Mouse (Mus musculus): ENCODE data around the gene Abhd8. TPM values are rescaled to one million over a fixed set of nuclear protein-coding genes. Genes with fewer than 3 reads are reported as not detected.
"Not testable (repeated sequence)": the region's sequence is repeated elsewhere in the genome, so short reads cannot be mapped to it uniquely, and the experiment has no call there.

Abhd8 gene
- polyA plus RNA-seq, 1 experiment from 2014 or later: 88.4 TPM

- WGBS: 1% methylated on average over 7 of the region's 7 CpGs
- H3K9me3 ChIP-seq: no peaks in the 10 kb centered on the region
Observed at GRCm38 (mm10) chr8:71441404-71441803, 22.1 kb downstream of the Abhd8 start.

GRCm38 (mm10) chr8:71437041-71437440 is 26.4 kb downstream of the Abhd8 start:
- WGBS: 55% methylated on average over 3 of the region's 3 CpGs
- Histone ChIP-seq H3K27me3 (ENCODE audit: insufficient read depth, poor library complexity, severe bottlenecking) (peaks cover 2% of the 10 kb centered on the region; the same call in 1 of the 2 replicates), H3K4me3 (no peak overlapping the region), H3K36me3 (no peaks in the 10 kb centered on the region), H3K4me1 (replicated peaks) (no peaks in the 10 kb centered on the region), H3K9me3 (peaks cover 3% of the 10 kb centered on the region; the same call in 1 of the 2 replicates), H3K27ac (no peak overlapping the region)
- no peak for DNase-seq (ENCODE audit: low spot score)

More at GRCm38 (mm10) chr8:71441404-71441803, 22.1 kb downstream of the Abhd8 start:
- DNase-seq (ENCODE audit: low spot score): peak; percentile 45
- H3K27ac ChIP-seq: no peak overlapping the region
- no peaks in the 10 kb centered on the region for H3K4me1 ChIP-seq (replicated peaks)
- no peaks in the 10 kb centered on the region for H3K36me3 ChIP-seq
- H3K4me3 ChIP-seq: no peak overlapping the region
- H3K27me3 ChIP-seq (ENCODE audit: insufficient read depth, poor library complexity, severe bottlenecking): peaks cover 5% of the 10 kb centered on the region; the same call in 1 of the 2 replicates

GRCm38 (mm10) chr8:71432935-71433334 is 30.5 kb downstream of the Abhd8 start:
- not testable (repeated sequence) for H3K27ac ChIP-seq; H3K36me3 ChIP-seq; H3K4me1 ChIP-seq (replicated peaks); H3K27me3 ChIP-seq (ENCODE audit: insufficient read depth, poor library complexity, severe bottlenecking); H3K4me3 ChIP-seq; H3K9me3 ChIP-seq; DNase-seq (ENCODE audit: low spot score)
- 85% methylated on average over 1 of the region's 1 CpGs for WGBS

GRCm38 (mm10) chr8:71422121-71422520 is 41.3 kb downstream of the Abhd8 start:
- H3K9me3 ChIP-seq: peaks cover 8% of the 10 kb centered on the region; the same call in 1 of the 2 replicates
- no peak overlapping the region for H3K27ac ChIP-seq
- no peak overlapping the region for H3K4me3 ChIP-seq
- no peak for DNase-seq (ENCODE audit: low spot score)
- no peaks in the 10 kb centered on the region for H3K4me1 ChIP-seq (replicated peaks)
- no peaks in the 10 kb centered on the region for H3K27me3 ChIP-seq (ENCODE audit: insufficient read depth, poor library complexity, severe bottlenecking)
- no peaks in the 10 kb centered on the region for H3K36me3 ChIP-seq

GRCm38 (mm10) chr8:71411535-71412273 is 51.8 kb downstream of the Abhd8 start:
- Histone ChIP-seq H3K4me1 (replicated peaks) (peaks cover 20% of the 10 kb centered on the region), H3K36me3 (peaks cover 35% of the 10 kb centered on the region), H3K27ac (no peak overlapping the region), H3K9me3 (no peaks in the 10 kb centered on the region), H3K4me3 (no peak overlapping the region), H3K27me3 (ENCODE audit: insufficient read depth, poor library complexity, severe bottlenecking) (no peaks in the 10 kb centered on the region)
- 43% methylated on average over 11 of the region's 11 CpGs for WGBS
- DNase-seq (ENCODE audit: low spot score): no peak

GRCm38 (mm10) chr8:71408231-71408630 is 55.2 kb downstream of the Abhd8 start:
- H3K9me3 ChIP-seq: no peaks in the 10 kb centered on the region
- H3K27ac ChIP-seq: no peak overlapping the region
- no peak overlapping the region for H3K4me3 ChIP-seq
- peaks cover 46% of the 10 kb centered on the region for H3K4me1 ChIP-seq (replicated peaks)
- no peaks in the 10 kb centered on the region for H3K27me3 ChIP-seq (ENCODE audit: insufficient read depth, poor library complexity, severe bottlenecking)
- 92% methylated on average over 4 of the region's 4 CpGs for WGBS
- peaks cover 44% of the 10 kb centered on the region for H3K36me3 ChIP-seq
- DNase-seq (ENCODE audit: low spot score): no peak

GRCm38 (mm10) chr8:71407441-71407840 is 56.0 kb downstream of the Abhd8 start:
- Histone ChIP-seq H3K4me3 (peak overlapping the region; percentile 93), H3K27me3 (ENCODE audit: insufficient read depth, poor library complexity, severe bottlenecking) (no peaks in the 10 kb centered on the region), H3K27ac (no peak overlapping the region), H3K4me1 (replicated peaks) (peaks cover 46% of the 10 kb centered on the region), H3K9me3 (no peaks in the 10 kb centered on the region), H3K36me3 (peaks cover 52% of the 10 kb centered on the region)
- DNase-seq (ENCODE audit: low spot score): no peak
- 92% methylated on average over 14 of the region's 14 CpGs for WGBS

Other genes starting within 250 kb of the Abhd8 start
- 24.1 and 25.4 TPM in 2 replicates for gene Myo9b, start 190.9 kb downstream of the Abhd8 start, polyA plus RNA-seq (2016; fragmentation: Nextera tagmentation; extraction: Ambion mirVana)
- 59.1 and 61.9 TPM in 2 replicates for gene Haus8, start 190.7 kb downstream of the Abhd8 start, polyA plus RNA-seq (2016; fragmentation: Nextera tagmentation; extraction: Ambion mirVana)
- gene Use1, start 96.8 kb downstream of the Abhd8 start, polyA plus RNA-seq (2016; fragmentation: Nextera tagmentation; extraction: Ambion mirVana): 74.4 and 84.6 TPM in 2 replicates
- gene Ocel1, start 92.4 kb downstream of the Abhd8 start, polyA plus RNA-seq (2016; fragmentation: Nextera tagmentation; extraction: Ambion mirVana): 7.5 and 8.1 TPM in 2 replicates
- 125 and 139 TPM in 2 replicates for gene Nr2f6, start 81.7 kb downstream of the Abhd8 start, polyA plus RNA-seq (2016; fragmentation: Nextera tagmentation; extraction: Ambion mirVana)
- gene Ushbp1, start 67.9 kb downstream of the Abhd8 start, polyA plus RNA-seq (2016; fragmentation: Nextera tagmentation; extraction: Ambion mirVana): 5.8 and 7.2 TPM in 2 replicates
- 112 and 121 TPM in 2 replicates for gene Babam1, start 66.8 kb downstream of the Abhd8 start, polyA plus RNA-seq (2016; fragmentation: Nextera tagmentation; extraction: Ambion mirVana)
- 35.2 and 56.1 TPM in 2 replicates for gene Ankle1, start 57.6 kb downstream of the Abhd8 start, polyA plus RNA-seq (2016; fragmentation: Nextera tagmentation; extraction: Ambion mirVana)
- 221 and 249 TPM in 2 replicates for gene Mrpl34, start 1.3 kb upstream of the Abhd8 start, polyA plus RNA-seq (2016; fragmentation: Nextera tagmentation; extraction: Ambion mirVana)
- 147 and 169 TPM in 2 replicates for gene Dda1, start 5.5 kb upstream of the Abhd8 start, polyA plus RNA-seq (2016; fragmentation: Nextera tagmentation; extraction: Ambion mirVana)
- gene Ano8, start 22.3 kb upstream of the Abhd8 start, polyA plus RNA-seq (2016; fragmentation: Nextera tagmentation; extraction: Ambion mirVana): 3.3 and 6.8 TPM in 2 replicates
- 18.2 and 22.5 TPM in 2 replicates for gene Gtpbp3, start 24.4 kb upstream of the Abhd8 start, polyA plus RNA-seq (2016; fragmentation: Nextera tagmentation; extraction: Ambion mirVana)
- 50.2 and 52.7 TPM in 2 replicates for gene Plvap, start 48.1 kb upstream of the Abhd8 start, polyA plus RNA-seq (2016; fragmentation: Nextera tagmentation; extraction: Ambion mirVana)
- gene Ccdc194, start 62.1 kb upstream of the Abhd8 start, polyA plus RNA-seq (2016; fragmentation: Nextera tagmentation; extraction: Ambion mirVana): 0.51 and 0.60 TPM in 2 replicates
- 8.9 and 9.6 TPM in 2 replicates for gene Bst2, start 73.8 kb upstream of the Abhd8 start, polyA plus RNA-seq (2016; fragmentation: Nextera tagmentation; extraction: Ambion mirVana)
- 68.7 and 71.6 TPM in 2 replicates for gene Mvb12a, start 79.3 kb upstream of the Abhd8 start, polyA plus RNA-seq (2016; fragmentation: Nextera tagmentation; extraction: Ambion mirVana)
- gene Tmem221, start 95.2 kb upstream of the Abhd8 start, polyA plus RNA-seq (2016; fragmentation: Nextera tagmentation; extraction: Ambion mirVana): 0.18 and 0.26 TPM in 2 replicates
- gene Nxnl1, start 102.9 kb upstream of the Abhd8 start, polyA plus RNA-seq (2016; fragmentation: Nextera tagmentation; extraction: Ambion mirVana): not detected in 2 replicates
- 24.1 and 28.9 TPM in 2 replicates for gene Slc27a1, start 105.2 kb upstream of the Abhd8 start, polyA plus RNA-seq (2016; fragmentation: Nextera tagmentation; extraction: Ambion mirVana)
- 254 and 268 TPM in 2 replicates for gene Pgls, start 128.5 kb upstream of the Abhd8 start, polyA plus RNA-seq (2016; fragmentation: Nextera tagmentation; extraction: Ambion mirVana)
- 5.0 and 5.3 TPM in 2 replicates for gene Fam129c, start 134.0 kb upstream of the Abhd8 start, polyA plus RNA-seq (2016; fragmentation: Nextera tagmentation; extraction: Ambion mirVana)
- gene Colgalt1, start 147.3 kb upstream of the Abhd8 start, polyA plus RNA-seq (2016; fragmentation: Nextera tagmentation; extraction: Ambion mirVana): 55.3 and 58.5 TPM in 2 replicates
- 4.4 and 8.4 TPM in 2 replicates for gene Unc13a, start 208.1 kb upstream of the Abhd8 start, polyA plus RNA-seq (2016; fragmentation: Nextera tagmentation; extraction: Ambion mirVana)
- gene Jak3, start 212.6 kb upstream of the Abhd8 start, polyA plus RNA-seq (2016; fragmentation: Nextera tagmentation; extraction: Ambion mirVana): 3.2 and 3.6 TPM in 2 replicates
- gene Insl3, start 225.6 kb upstream of the Abhd8 start, polyA plus RNA-seq (2016; fragmentation: Nextera tagmentation; extraction: Ambion mirVana): 0.37 and 0.58 TPM in 2 replicates
- 0.64 and 1.0 TPM in 2 replicates for gene B3gnt3, start 238.1 kb upstream of the Abhd8 start, polyA plus RNA-seq (2016; fragmentation: Nextera tagmentation; extraction: Ambion mirVana)

All from hindbrain, embryonic 10.5 days (tissue).